Mouse (Mus musculus): ENCODE results near the gene Zfp879.

Zfp879 gene

GRCm38 (mm10) chr11:50841023-50841735 lies at the start of gene Zfp879:
TSS of gene Zfp879 (minus strand) at chr11:50841552.
- DNase-seq, result peak; percentile 93

GRCm38 (mm10) chr11:50887390-50888128 lies 46.2 kb upstream of the Zfp879 start, which contains the start of gene Zfp454:
TSS of gene Zfp454 (minus strand) at chr11:50887651.
- DNase-seq, result peak; percentile 17

GRCm38 (mm10) chr11:50886933-50887293 lies 45.6 kb upstream of the Zfp879 start:
- DNase-seq, result no peak

- DNase-seq, result no peak
Measured at GRCm38 (mm10) chr11:50886231-50886932, 45.0 kb upstream of the Zfp879 start.

GRCm38 (mm10) chr11:50883756-50884155 lies 42.4 kb upstream of the Zfp879 start:
- DNase-seq, result peak; percentile 21

- DNase-seq, result no peak
Measured at GRCm38 (mm10) chr11:50878641-50879040, 37.3 kb upstream of the Zfp879 start.

- DNase-seq, result peak; percentile 46
Measured at GRCm38 (mm10) chr11:50850989-50851601, 9.7 kb upstream of the Zfp879 start.

- peak; percentile 70 for DNase-seq
Measured at GRCm38 (mm10) chr11:50850177-50850735, 8.9 kb upstream of the Zfp879 start, which contains the start of gene Grm6. TSS of gene Grm6 (plus strand) at chr11:50850685.

GRCm38 (mm10) chr11:50849310-50849709 lies 8.0 kb upstream of the Zfp879 start:
- peak; percentile 36 for DNase-seq

GRCm38 (mm10) chr11:50848520-50849137 lies 7.3 kb upstream of the Zfp879 start:
- peak; percentile 36 for DNase-seq

- DNase-seq, result peak; percentile 47
Measured at GRCm38 (mm10) chr11:50847047-50847446, 5.7 kb upstream of the Zfp879 start.

- DNase-seq, result no peak
Measured at GRCm38 (mm10) chr11:50845951-50846350, 4.6 kb upstream of the Zfp879 start.

- DNase-seq, result peak; percentile 49
Measured at GRCm38 (mm10) chr11:50835727-50836126, 5.6 kb downstream of the Zfp879 start.

GRCm38 (mm10) chr11:50827010-50827953 lies 14.1 kb downstream of the Zfp879 start, which contains the start of gene Zfp354c:
TSS of gene Zfp354c (minus strand) at chr11:50827724.
- peak; percentile 91 for DNase-seq

- DNase-seq, result no peak
Measured at GRCm38 (mm10) chr11:50826214-50826613, 15.1 kb downstream of the Zfp879 start.

GRCm38 (mm10) chr11:50814233-50814632 lies 27.1 kb downstream of the Zfp879 start:
- DNase-seq, result no peak

GRCm38 (mm10) chr11:50798836-50799235 lies 42.5 kb downstream of the Zfp879 start:
- peak; percentile 14 for DNase-seq

GRCm38 (mm10) chr11:50797674-50798073 lies 43.7 kb downstream of the Zfp879 start:
- no peak for DNase-seq
